Mouse (Mus musculus) stomach, postnatal 0 days (tissue): ENCODE measurements around the gene Dmbx1.

ENCODE experiments used
- CTCF ChIP-seq: IDR thresholded peaks from 2 replicates; pipeline ENCODE4 v1.5.1; 2016; ENCODE audit warnings: antibody characterized with exemption, low read depth, mild to moderate bottlenecking, moderate library complexity
- EP300 ChIP-seq: optimal IDR thresholded peaks from 2 replicates; pipeline ENCODE3; 2016; ENCODE audit warnings: antibody characterized with exemption

- TF ChIP-seq CTCF (no peak), EP300 (no peak)
These were observed 39.2 kb upstream of the Dmbx1 start for GRCm38 (mm10) chr4:115978911-115979310.
